Mouse (Mus musculus) cerebellum, adult 2 months (tissue): ENCODE data around the gene Krtap3-3.

ENCODE experiments used
- CTCF ChIP-seq: fragments of 200-500 bp; IDR thresholded peaks from 2 replicates; pipeline ENCODE4 v1.5.1; 2011; ENCODE audit warnings: low read depth, mild to moderate bottlenecking, control low read depth, low read length, moderate library complexity, borderline replicate concordance; ENCODE audit not compliant: insufficient read depth
- POLR2A ChIP-seq: fragments of 200-500 bp; IDR thresholded peaks from 2 replicates; pipeline ENCODE4 v1.6.1; 2011; ENCODE audit warnings: low read length, control low read depth, borderline replicate concordance; ENCODE audit not compliant: insufficient read depth

DNA sequence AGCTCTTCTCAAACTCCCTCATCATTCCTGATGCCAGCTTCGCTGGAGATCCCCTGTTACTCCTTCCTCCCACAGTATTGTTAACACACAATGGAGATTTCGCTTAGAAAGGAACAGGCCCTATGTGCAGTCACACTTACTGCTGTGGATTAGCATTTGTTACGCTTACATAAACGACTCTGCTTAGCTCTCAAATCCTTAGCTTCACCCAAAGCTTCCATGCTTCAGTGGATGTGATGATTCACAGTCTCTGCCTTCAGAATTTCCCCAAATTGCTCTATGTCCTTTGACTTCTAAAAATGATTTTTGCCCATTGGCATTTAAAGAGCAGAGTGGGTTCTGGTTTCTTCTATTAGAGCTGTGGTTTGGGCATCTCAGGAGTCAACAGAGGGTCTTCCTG, 22.5 kb upstream of the Krtap3-3 start:
- TF ChIP-seq CTCF, result no peak
- no peak for TF ChIP-seq POLR2A
